In genomic region chr12:73692321-73692720, GRCm38 (mm10) we compare ENCODE assay signal across 14 mouse cellular contexts.
DNase-seq lines count a peak whose midpoint lies in the region; ATAC-seq and TF ChIP-seq lines count a peak whose summit lies in the region.
"Had no signal": no experiment of that assay in that cellular context is flagged by ENCODE, and none has a peak within 500 bp of the region (broad histone marks: within the 10 kb centered on the region; RNA-seq: fewer than 3 reads in every experiment).

No protein-coding gene starts in this region.

- peak; percentile 41 for TF ChIP-seq CTCF in layer of hippocampus, adult 2 months (conservative IDR thresholded peaks at IDR 0.05)
- peak; percentile 13; the same call in 1 of the 2 replicates for TF ChIP-seq CTCF in brain, embryonic 14.5 days (IDR thresholded peaks at IDR 0.05; ENCODE audit: borderline replicate concordance, extremely low read depth, insufficient read depth, insufficient read length)

- H3K4me3 ChIP-seq in layer of hippocampus, adult 2 months, result no peak overlapping the region
- H3K4me3 ChIP-seq: embryonic facial prominence, embryonic 12.5 days; liver, embryonic 13.5 days had no signal

- no peak overlapping the region for H3K27ac ChIP-seq in layer of hippocampus, adult 2 months
- H3K27ac ChIP-seq: embryonic facial prominence, embryonic 12.5 days; liver, embryonic 13.5 days had no signal

- ATAC-seq in megakaryocyte-erythroid progenitor cell, adult 5-6 weeks (replicated peaks; ENCODE audit: low FRiP score, low TSS enrichment, poor library complexity, severe bottlenecking), result no peak

- DNase-seq in layer of hippocampus, adult 2 months (ENCODE audit: low spot score in 2 of 2), result peak; percentile 20 to 24
- no peak for DNase-seq in layer of hippocampus, adult 11-12 months (ENCODE audit: low spot score)
- DNase-seq in right cerebral cortex, adult 18-20 months, result peak; percentile 16
- DNase-seq in right cerebral cortex, postnatal 25 days, result no peak
- DNase-seq in brain, embryonic 14.5 days (ENCODE audit: low read depth), result peak; percentile 63
- DNase-seq in thymus, postnatal 14 days, result peak; percentile 52
- no peak for DNase-seq in adrenal gland, postnatal 4 days (ENCODE audit: low spot score in 2 of 2)
- DNase-seq: adrenal gland, postnatal 10 days; cerebellum, adult 2 months; gastrocnemius, postnatal 14 days; kidney, adult 11 months; liver, embryonic 13.5 days had no signal

- TF ChIP-seq POLR2A in brain, embryonic 14.5 days (IDR thresholded peaks at IDR 0.05; ENCODE audit: borderline replicate concordance, extremely low read depth, insufficient read depth, insufficient read length, poor library complexity, severe bottlenecking), result no peak

Comparison
In these comparisons a context has a peak if more than half of its experiments do, and no peak if none do; other contexts are left out.
1. DNase-seq: peak in layer of hippocampus, adult 2 months (2 of 2), right cerebral cortex, adult 18-20 months (single experiment), brain, embryonic 14.5 days (single experiment) and thymus, postnatal 14 days (single experiment); none in layer of hippocampus, adult 11-12 months (single experiment), right cerebral cortex, postnatal 25 days (single experiment) and adrenal gland, postnatal 4 days (0 of 2).